Comparison of ENCODE assay signal across 18 mouse cellular contexts in genomic region chr5:141952708-141953490, GRCm38 (mm10).
"Had no signal": no experiment of that assay in that cellular context is flagged by ENCODE, and none has a peak within 500 bp of the region (broad histone marks: within the 10 kb centered on the region; RNA-seq: fewer than 3 reads in every experiment).

No protein-coding gene starts in this region.

- H3K27me3 ChIP-seq: liver, embryonic 13.5 days; midbrain, embryonic 12.5 days; midbrain, embryonic 15.5 days; neural tube, embryonic 12.5 days; neural tube, embryonic 15.5 days had no signal

- H3K4me3 ChIP-seq: layer of hippocampus, adult 2 months; left cerebral cortex, adult 2 months; liver, embryonic 13.5 days; midbrain, embryonic 12.5 days; midbrain, embryonic 15.5 days; neural tube, embryonic 12.5 days; neural tube, embryonic 15.5 days had no signal

- H3K27ac ChIP-seq: kidney, postnatal 0 days; layer of hippocampus, adult 2 months; left cerebral cortex, adult 2 months; liver, embryonic 13.5 days; midbrain, embryonic 12.5 days; midbrain, embryonic 15.5 days; neural tube, embryonic 12.5 days; neural tube, embryonic 15.5 days had no signal

- H3K36me3 ChIP-seq: liver, embryonic 13.5 days; midbrain, embryonic 12.5 days; midbrain, embryonic 15.5 days; neural tube, embryonic 12.5 days; neural tube, embryonic 15.5 days had no signal

- H3K9ac ChIP-seq: liver, embryonic 13.5 days; lung, embryonic 14.5 days; midbrain, embryonic 12.5 days; midbrain, embryonic 15.5 days; neural tube, embryonic 12.5 days; neural tube, embryonic 15.5 days had no signal

- H3K4me1 ChIP-seq: liver, embryonic 13.5 days; midbrain, embryonic 12.5 days had no signal

- ATAC-seq: lung, postnatal 0 days; midbrain, embryonic 15.5 days had no signal

- DNase-seq: kidney, postnatal 25 days; layer of hippocampus, postnatal 36 days; liver, embryonic 13.5 days; lung, embryonic 14.5 days; right cerebral cortex, adult 18-20 months; right cerebral cortex, postnatal 14 days; spleen, adult 18-20 months; thymus, adult 18-20 months; thymus, postnatal 14 days; thymus, postnatal 4 days had no signal

- H3K9me3 ChIP-seq: liver, embryonic 13.5 days; midbrain, embryonic 12.5 days; midbrain, embryonic 15.5 days; neural tube, embryonic 12.5 days; neural tube, embryonic 15.5 days had no signal

- H3K4me2 ChIP-seq: liver, embryonic 13.5 days; lung, embryonic 14.5 days; midbrain, embryonic 12.5 days; midbrain, embryonic 15.5 days; neural tube, embryonic 12.5 days; neural tube, embryonic 15.5 days had no signal
